Mouse (Mus musculus) ES-E14 (cell line): Measurements from ENCODE around the gene Hsd17b13. TPM values are rescaled to one million over a fixed set of nuclear protein-coding genes. Genes with fewer than 3 reads are reported as not detected.

Experiments used
- DNase-seq: peaks from one replicate; pipeline ENCODE4 v3.0.0-alpha.2; 2013; ENCODE audit warnings: low read depth, low spot score
- H3K27ac ChIP-seq: 2 replicates; pipeline ENCODE4 v1.5.1; 2012; ENCODE audit warnings: low read depth, mild to moderate bottlenecking, low read length, moderate library complexity, mixed read lengths; ENCODE audit not compliant: poor library complexity, insufficient read depth, severe bottlenecking
- H3K36me3 ChIP-seq: 2 replicates; pipeline ENCODE4 v1.6.1; 2012; ENCODE audit warnings: mild to moderate bottlenecking, low read length, moderate library complexity, mixed read lengths; ENCODE audit not compliant: control insufficient read depth, poor library complexity, insufficient read depth, severe bottlenecking
- H3K4me1 ChIP-seq, 2 experiments: fragments of 150-350 bp in 1 of 2; sonication (generic) in 1 of 2; 2 replicates each; pipeline ENCODE4 v1.6.1; 2012; ENCODE audit warnings: low read length in 2 of 2, mild to moderate bottlenecking in 1 of 2, mixed read lengths in 1 of 2; ENCODE audit not compliant: control insufficient read depth in 2 of 2, insufficient read depth in 2 of 2, poor library complexity in 1 of 2
- H3K4me3 ChIP-seq, 2 experiments: fragments of 150-350 bp in 1 of 2; sonication (generic) in 1 of 2; 2 replicates each; pipeline ENCODE4 v1.5.1; 2012; ENCODE audit warnings: low read length in 2 of 2, low read depth in 1 of 2, mild to moderate bottlenecking in 1 of 2, mixed read lengths in 1 of 2; ENCODE audit not compliant: insufficient read depth in 1 of 2, poor library complexity in 1 of 2, severe bottlenecking in 1 of 2
- H3K9ac ChIP-seq: 2 replicates; pipeline ENCODE4 v1.6.1; 2012; ENCODE audit warnings: low read depth, mild to moderate bottlenecking, low read length, mixed read lengths; ENCODE audit not compliant: poor library complexity, insufficient read depth, severe bottlenecking
- H3K9me3 ChIP-seq: fragments of 150-350 bp; sonication (generic); 2 replicates; pipeline ENCODE4 v1.6.1; 2012; ENCODE audit warnings: low read depth, mild to moderate bottlenecking, low read length; ENCODE audit not compliant: control insufficient read depth, insufficient read depth
- CHD2 ChIP-seq: IDR thresholded peaks from 2 replicates; pipeline ENCODE4 v1.6.1; 2014; ENCODE audit warnings: mild to moderate bottlenecking, low read depth, low read length, inconsistent platforms
- HCFC1 ChIP-seq: IDR thresholded peaks from 2 replicates; pipeline ENCODE4 v1.6.1; 2012; ENCODE audit warnings: low read length, inconsistent platforms, borderline replicate concordance; ENCODE audit not compliant: insufficient read depth
- MAFK ChIP-seq: IDR thresholded peaks from 2 replicates; pipeline ENCODE4 v1.6.1; 2014; ENCODE audit warnings: mild to moderate bottlenecking, low read depth, low read length, inconsistent platforms; ENCODE audit not compliant: insufficient read depth
- ZC3H11A ChIP-seq: IDR thresholded peaks from 2 replicates; pipeline ENCODE4 v1.6.1; 2012; ENCODE audit warnings: low read depth, mild to moderate bottlenecking, inconsistent platforms, low read length, borderline replicate concordance
- ZNF384 ChIP-seq: IDR thresholded peaks from 2 replicates; pipeline ENCODE4 v1.6.1; 2012; ENCODE audit warnings: low read depth, low read length, inconsistent platforms
- in situ Hi-C, 2 experiments: fragments of 600-800 bp; cut with MboI; formaldehyde crosslinking; loops; one replicate each; pipeline ENCODE4 v1.15.1; 2025; ENCODE audit warnings: low sequenced_read_pairs in 2 of 2, inconsistent platforms in 1 of 2; ENCODE audit not compliant: unreplicated experiment in 2 of 2
- total RNA-seq: library from RNA; depleted of rRNA; stranded (reverse); fragments of 300-350 nt; gene quantifications from 2 replicates; pipeline ENCODE4 v1.2.3, GENCODE M21; 2012

Gene Hsd17b13
- total RNA-seq, 1 experiment, result not detected

- no peak overlapping the region for H3K9ac ChIP-seq
- peak overlapping the region in 1 of 2 experiments; percentile 39; a peak in 2 of 4 replicates for H3K4me3 ChIP-seq
- H3K27ac ChIP-seq, result no peak overlapping the region
- TF ChIP-seq HCFC1 (no peak), ZC3H11A (no peak), CHD2 (no peak), MAFK (no peak), ZNF384 (no peak)
- no peaks in the 10 kb centered on the region for H3K9me3 ChIP-seq
- DNase-seq, result no peak
- peaks cover 0 to 2% of the 10 kb centered on the region in 2 experiments; a peak in 2 of 4 replicates for H3K4me1 ChIP-seq
- in situ Hi-C loops, result no loop called here
- H3K36me3 ChIP-seq, result no peaks in the 10 kb centered on the region
Measured at GRCm38 (mm10) chr5:103916595-103917356, 60.4 kb downstream of the Hsd17b13 start.

- H3K9ac ChIP-seq, result no peak overlapping the region
- no peak overlapping the region for H3K4me3 ChIP-seq
- in situ Hi-C loops, result no loop called here
- H3K9me3 ChIP-seq, result no peaks in the 10 kb centered on the region
- peaks cover 2% of the 10 kb centered on the region in 2 experiments; a peak in 3 of 4 replicates for H3K4me1 ChIP-seq
- no peak overlapping the region for H3K27ac ChIP-seq
- no peaks in the 10 kb centered on the region for H3K36me3 ChIP-seq
- no peak for DNase-seq
- TF ChIP-seq ZNF384 (no peak), CHD2 (no peak), MAFK (no peak), ZC3H11A (no peak), HCFC1 (no peak)
Measured at GRCm38 (mm10) chr5:103914335-103915226, 62.6 kb downstream of the Hsd17b13 start.

- Histone ChIP-seq H3K9me3 (no peaks in the 10 kb centered on the region), H3K36me3 (no peaks in the 10 kb centered on the region), H3K4me1 (peaks cover 2% of the 10 kb centered on the region in 2 experiments; a peak in 3 of 4 replicates), H3K4me3 (no peak overlapping the region), H3K9ac (no peak overlapping the region), H3K27ac (no peak overlapping the region)
- TF ChIP-seq ZC3H11A (no peak), ZNF384 (no peak), MAFK (no peak), CHD2 (no peak), HCFC1 (no peak)
- DNase-seq, result no peak
- in situ Hi-C loops, result no loop called here
Measured at GRCm38 (mm10) chr5:103913150-103913549, 64.1 kb downstream of the Hsd17b13 start.

- Histone ChIP-seq H3K4me1 (peaks cover 2% of the 10 kb centered on the region in 2 experiments; a peak in 3 of 4 replicates), H3K9ac (no peak overlapping the region), H3K36me3 (no peaks in the 10 kb centered on the region), H3K27ac (no peak overlapping the region), H3K4me3 (peak overlapping the region in 1 of 2 experiments; percentile 58; a peak in 2 of 4 replicates), H3K9me3 (no peaks in the 10 kb centered on the region)
- no peak for TF ChIP-seq HCFC1
- no peak for TF ChIP-seq CHD2
- no peak for TF ChIP-seq ZNF384
- no peak for TF ChIP-seq ZC3H11A
- TF ChIP-seq MAFK, result no peak
- in situ Hi-C loops, result no loop called here
- no peak for DNase-seq
Measured at GRCm38 (mm10) chr5:103911555-103911954, 65.7 kb downstream of the Hsd17b13 start.
